Mouse (Mus musculus): ENCODE results near the gene Rgs14. TPM values are rescaled to one million over a fixed set of nuclear protein-coding genes. Genes with fewer than 3 reads are reported as not detected.

Gene Rgs14
- polyA plus RNA-seq, 1 experiment = 3.2 TPM

DNA sequence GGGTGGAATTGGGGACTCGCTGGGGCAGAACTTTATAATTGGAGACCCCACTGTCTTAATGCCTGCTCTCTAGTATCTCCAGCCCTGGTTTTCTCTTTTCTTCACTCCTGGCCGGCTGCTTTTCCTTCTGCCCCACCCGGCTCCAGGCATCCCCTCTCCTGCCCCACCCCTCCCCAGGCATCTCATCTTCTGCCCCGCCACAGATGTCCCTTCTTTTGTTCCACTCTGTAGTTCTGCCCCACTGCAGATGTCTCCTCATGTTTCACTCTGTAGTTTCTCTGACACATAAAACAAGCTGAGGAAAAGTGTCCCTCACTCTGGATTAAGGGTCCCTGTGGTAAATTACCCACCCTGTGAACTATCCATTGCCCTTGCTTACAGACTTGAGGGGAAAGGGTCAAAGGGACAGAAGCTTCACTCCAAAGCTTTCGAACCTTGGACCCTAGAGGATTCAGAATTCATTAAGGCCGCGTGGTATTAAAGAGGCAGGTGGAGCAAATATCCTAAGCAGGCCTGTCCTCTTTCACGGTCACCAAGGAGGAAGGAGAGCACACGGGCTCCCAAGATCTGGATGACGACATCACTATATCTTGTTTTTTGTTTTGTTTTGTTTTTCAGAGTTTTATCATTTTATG lies 32.1 kb upstream of the Rgs14 start:
- no peak for TF ChIP-seq GATA1 (IDR thresholded peaks at IDR 0.05; ENCODE audit: low read length)

DNA sequence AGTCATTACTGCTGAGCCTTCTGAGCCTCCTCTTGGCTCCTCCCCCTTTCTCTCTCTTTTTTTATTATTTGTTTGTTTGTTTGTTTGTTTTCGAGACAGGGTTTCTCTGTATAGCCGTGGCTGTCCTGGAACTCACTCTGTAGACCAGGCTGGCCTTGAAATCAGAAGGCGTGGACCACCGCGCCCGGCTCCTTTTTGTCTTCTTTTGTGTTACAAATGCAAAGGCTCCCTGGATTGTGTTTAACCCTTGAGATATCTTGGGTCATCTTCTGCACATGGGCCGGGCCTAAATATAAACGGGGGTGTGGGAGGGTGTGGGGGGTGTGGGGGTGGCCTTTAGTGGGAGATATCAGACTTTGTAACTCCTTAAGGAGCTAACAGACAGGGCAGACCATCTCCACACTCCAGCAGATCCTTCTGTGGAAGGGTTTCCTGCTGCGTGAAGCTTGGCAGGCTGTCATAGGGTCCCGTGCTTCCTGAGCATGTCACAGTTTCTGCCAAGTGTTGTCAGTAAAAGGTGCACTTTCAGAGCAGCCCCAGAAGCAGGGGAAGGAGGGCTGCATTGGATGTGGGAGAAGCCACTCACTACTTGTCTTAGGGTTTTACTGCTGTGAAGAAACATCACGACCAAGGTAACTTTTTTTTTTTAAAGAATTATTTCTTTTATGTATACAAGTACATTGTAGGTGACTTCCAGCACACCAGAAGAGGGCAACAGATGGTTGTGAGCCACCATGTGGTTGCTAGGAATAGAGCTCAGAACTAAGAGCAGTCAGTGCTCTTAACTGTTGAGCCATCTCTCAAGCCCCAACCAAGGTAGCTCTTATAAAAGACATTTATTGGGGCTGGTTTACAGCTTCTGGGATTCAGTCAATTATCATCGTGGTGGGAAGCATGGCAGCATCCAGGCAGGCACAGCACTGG lies 31.1 kb upstream of the Rgs14 start:
- TF ChIP-seq GATA1 (IDR thresholded peaks at IDR 0.05; ENCODE audit: low read length) = no peak

DNA sequence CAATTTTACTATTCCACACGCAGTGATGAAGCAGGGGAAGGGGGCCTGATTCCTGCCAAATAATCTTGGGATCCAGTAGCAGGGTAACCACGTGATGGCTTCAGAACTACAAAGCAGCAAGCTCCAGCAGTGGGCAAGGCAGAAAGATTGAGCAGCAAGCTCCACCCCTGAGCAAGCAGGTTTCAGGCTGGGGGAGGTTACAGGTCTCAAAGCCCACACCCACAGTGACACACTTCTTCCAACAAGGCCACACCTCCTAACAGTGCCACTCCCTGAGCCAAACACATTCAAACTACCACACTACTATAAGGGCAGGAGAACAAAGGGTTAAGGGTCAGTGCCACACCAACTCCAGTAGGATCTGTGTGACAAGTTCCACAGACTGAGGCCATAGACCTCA lies 30.3 kb upstream of the Rgs14 start:
- no peak for TF ChIP-seq GATA1 (IDR thresholded peaks at IDR 0.05; ENCODE audit: low read length)

DNA sequence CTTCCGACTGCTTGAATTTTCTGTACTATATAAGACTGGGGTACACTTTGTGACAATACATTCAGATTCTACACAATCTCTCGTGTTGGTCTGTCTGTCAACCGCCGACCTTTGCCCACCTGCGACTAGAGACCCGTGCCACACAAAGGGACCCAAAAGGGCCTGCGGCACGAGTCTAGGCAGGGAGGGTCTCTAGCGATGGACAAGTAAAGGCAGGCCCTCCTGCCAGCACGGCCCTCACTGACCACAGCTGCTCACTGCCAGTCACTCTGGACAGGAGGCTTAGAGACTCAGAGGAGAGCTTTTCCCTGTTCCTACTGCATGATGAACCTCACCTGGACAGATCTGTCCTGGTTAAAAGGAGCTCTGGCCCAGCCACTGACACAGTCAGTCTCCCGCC lies 27.1 kb upstream of the Rgs14 start:
- TF ChIP-seq GATA1 (IDR thresholded peaks at IDR 0.05; ENCODE audit: low read length) = no peak

DNA sequence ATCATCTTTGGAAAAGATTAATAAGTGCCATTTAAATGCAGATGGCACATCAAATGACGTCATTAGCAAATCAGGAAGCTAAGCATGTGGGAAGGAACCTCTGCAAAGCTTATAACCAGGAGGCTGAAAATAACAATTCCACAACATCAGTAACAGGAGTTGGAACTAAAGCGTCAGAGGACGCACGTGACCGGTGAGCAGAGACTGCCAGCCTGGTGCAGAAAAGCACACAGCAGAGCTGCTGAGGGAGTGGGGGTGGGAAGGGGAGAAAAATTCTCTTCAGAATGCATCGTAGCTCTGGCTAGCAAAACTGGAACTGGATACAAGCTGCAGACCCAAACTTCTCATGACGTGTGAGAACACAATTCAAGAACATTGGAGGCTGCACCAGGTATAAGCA lies 25.2 kb upstream of the Rgs14 start:
- no peak for TF ChIP-seq GATA1 (IDR thresholded peaks at IDR 0.05; ENCODE audit: low read length)

DNA sequence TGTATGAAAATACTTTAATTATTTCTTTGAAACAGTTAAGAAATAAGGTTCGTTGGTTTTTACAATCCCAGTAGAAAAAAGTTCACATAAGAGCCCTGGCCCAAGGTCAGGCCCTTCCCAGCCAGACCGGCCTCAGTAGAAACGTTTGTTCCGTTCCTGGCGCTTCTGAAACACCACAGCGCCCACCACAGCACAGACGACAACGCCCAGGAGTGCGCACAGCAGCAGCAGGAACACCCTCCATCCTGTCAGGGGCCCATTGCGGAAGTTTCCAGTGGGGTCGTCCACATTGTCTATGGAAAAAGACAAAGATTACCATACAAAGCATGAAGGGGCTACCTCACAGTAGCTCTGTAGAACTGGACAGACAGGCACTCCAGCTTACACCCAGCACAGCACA lies 22.8 kb upstream of the Rgs14 start:
- TF ChIP-seq GATA1 (IDR thresholded peaks at IDR 0.05; ENCODE audit: low read length) = no peak

DNA sequence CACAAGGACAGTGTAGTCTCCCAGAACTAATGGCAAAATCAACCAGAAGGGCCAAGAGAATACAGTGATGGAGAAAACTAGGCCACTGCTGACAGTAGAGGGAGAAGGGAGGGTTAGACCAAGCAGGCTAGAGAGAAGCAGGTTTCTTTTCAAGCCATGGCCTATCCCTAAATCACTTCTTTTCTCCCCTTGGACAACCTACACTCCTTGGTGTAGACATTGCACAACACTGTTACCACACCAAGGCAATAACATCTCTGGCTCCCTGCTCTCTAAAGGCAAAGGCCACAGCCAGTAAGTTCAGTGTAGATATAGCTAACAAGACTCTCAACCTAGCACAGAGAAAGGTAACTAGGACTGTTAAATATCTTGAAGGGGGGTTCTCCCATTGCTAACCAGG lies 8.4 kb upstream of the Rgs14 start:
- TF ChIP-seq GATA1 (IDR thresholded peaks at IDR 0.05; ENCODE audit: low read length) = no peak

DNA sequence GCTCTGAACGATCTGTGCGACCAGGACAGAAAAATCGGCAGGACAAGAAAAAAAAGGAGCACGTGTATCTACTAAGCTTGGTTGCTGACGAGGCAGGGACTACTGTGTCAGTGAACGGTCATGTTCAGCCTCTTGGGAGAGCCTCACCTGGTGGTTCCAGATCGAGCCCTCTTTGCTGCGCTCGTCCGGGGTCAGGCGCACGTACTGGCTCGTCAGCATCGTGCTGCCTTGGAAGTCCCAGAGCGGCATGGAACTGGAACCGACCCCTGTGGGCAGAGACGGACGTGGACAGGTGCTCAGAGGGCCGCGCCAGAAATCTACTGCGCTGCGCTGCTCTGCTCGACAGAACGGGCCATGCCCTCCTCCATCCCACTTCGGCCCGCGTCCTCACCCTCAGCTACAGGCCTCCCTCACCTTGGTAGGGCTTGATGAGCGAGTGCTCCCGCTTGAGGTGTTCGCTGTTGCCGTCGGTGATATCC lies 7.5 kb upstream of the Rgs14 start:
- TF ChIP-seq GATA1 (IDR thresholded peaks at IDR 0.05; ENCODE audit: low read length) = no peak

DNA sequence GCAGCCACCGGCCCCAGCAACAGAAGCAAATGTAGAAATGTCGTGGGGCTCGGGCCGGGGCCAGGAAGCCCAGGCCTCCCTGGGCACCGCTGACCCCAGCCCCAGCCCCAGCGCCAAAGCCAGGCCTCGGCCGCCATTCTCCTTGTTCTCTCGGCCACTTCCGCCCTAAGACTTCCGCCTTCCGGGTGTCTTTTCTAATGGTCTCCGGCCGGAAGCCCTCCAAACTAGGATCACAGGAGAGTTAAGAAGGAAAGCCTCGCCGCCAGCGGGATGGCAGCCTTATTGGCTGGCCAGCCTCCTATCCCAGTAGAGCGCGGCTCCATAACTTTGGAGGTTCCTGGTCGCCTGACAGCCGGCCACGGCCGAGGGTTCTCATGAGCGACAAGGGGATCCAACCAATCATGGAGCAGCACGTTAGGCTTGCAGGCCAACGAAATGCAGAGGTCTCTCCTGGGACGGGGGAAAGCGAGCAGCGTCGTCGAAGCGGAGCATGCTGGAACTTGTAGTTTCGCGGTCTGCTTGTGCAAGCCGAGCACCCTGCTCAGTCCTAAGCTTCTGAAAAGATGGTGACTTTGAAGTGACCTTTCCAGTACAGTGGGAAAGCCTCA lies 7.0 kb upstream of the Rgs14 start, which contains the start of gene Lman2:
Lman2 (minus strand) TSS at position 331 of the 608 bp plus-strand sequence.
- TF ChIP-seq GATA1 (IDR thresholded peaks at IDR 0.05; ENCODE audit: low read length) = no peak

DNA sequence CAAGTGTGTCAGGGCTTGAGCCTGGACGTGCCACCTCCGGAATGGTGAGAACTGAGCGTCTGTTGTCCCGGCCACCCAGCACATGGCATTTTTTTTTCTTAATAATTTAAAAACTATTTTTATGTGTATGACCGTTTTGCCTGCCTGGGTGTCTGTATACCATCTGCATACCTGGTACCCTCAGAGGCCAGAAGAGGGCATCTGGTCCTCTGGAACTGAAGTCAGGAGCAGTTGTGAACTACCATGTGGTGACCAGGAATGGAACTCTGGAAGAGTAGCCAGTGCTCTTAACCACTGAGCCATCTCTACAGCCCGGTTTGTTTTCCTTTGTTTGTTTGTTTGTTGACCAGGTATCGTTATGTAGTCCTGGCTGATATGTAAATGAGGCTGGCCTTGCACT lies 1.1 kb upstream of the Rgs14 start:
- TF ChIP-seq GATA1 (IDR thresholded peaks at IDR 0.05; ENCODE audit: low read length) = no peak

DNA sequence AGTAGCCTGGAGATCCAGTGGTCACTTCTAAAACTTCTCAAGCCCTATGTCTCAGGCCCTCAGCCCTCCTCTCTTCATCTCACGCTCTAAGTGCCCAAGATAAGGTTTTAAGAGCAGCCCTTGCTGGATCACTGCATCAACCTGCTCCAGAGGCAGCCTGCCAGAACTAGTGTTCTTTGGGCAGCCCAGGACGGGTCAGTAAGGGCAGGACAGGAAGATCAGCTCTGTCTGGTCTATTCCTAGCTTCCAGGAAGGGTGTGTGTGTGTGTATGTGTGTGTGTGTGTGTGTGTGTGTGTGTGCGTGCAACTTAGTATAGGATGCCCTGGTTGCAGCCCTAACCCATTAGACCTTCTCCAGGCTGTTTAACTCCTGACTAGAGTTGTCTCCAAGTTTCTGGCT lies 702 bp downstream of the Rgs14 start:
- TF ChIP-seq GATA1 (IDR thresholded peaks at IDR 0.05; ENCODE audit: low read length) = no peak

DNA sequence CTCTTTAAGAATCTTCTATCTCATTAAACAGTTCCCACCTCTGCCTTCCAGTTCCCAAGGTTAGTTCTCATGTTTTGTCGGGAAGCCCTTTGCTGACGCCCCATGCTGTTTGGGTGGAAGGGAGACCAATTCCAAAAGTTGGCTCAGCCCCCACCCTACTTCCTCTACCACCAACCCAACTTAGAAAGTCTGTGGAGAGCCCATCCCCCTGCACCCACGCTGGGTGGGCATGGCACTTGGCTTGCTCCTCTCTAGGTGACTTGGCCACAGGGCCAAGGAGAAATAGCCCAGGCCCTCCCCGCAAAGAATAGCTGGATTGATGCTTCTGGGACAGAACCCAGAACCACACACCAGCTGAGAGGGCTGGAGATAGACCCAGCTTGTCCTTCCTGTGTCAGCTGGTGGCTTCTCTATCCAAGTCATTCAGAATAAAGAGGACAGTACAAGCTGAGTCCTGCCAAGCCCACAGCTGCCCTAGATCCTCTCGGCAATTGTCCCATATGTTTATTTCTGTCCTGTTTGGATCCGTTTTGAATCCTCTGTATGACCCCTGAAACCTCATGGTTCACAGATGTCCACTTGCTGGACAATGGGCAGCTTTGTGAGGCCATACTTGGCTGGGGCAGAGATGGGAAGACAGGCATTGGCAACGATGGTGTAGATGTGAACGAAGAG lies 1.6 kb downstream of the Rgs14 start:
- TF ChIP-seq GATA1 (IDR thresholded peaks at IDR 0.05; ENCODE audit: low read length) = no peak

DNA sequence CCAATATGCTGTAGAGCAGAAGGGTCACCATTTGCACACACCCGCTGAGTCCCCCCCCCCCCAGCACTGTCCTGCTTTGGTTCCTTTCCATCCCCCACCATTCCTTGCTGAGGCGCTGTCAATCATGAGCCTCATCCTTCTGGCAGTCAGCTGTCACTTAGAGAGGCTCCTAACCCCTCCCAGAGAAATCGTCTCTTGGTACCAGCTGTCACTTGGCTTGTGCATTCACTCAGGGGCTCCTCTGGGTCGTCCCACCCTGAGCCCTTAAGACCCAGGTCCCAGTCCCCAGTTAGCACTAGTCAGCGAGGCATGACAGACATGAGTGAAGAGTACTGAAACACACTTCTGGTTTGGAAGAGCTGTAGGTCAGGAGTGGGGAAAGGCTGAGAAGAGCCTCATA lies 2.2 kb downstream of the Rgs14 start:
- no peak for TF ChIP-seq GATA1 (IDR thresholded peaks at IDR 0.05; ENCODE audit: low read length)

DNA sequence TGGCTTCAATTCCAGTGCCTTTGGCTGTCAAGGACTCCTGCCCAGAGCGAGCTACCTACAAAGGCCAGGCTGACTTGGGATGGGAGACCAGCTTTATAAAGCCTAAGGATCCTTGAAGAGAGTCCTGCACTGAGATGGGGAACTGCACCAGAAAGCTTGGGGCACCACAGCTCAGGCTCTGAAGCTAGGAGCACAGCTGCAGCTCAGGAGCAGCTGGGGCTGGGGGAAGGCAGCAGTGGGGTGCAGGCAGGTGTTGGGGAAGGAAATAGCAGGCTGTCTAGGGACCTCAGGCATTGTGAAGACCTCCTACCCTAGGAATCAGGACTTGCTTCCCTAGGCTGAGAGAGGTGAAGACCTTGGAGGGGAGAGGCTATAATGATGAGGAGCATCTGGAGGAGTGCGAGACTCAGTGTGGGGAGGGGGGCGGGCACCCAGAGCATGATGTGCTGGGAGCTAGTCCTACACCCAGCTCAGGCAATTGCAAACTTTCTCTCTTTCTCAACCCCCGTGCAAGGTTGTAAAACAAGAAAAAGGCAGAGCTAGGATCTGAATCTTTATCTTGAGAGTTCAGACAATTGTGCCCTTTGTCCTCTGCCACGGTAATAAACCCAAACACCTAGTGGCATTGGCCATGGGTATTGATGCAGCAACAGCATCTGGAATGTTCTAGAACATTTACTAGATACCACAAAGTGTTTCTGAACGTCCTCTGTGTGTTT lies 4.8 kb downstream of the Rgs14 start:
- TF ChIP-seq GATA1 (IDR thresholded peaks at IDR 0.05; ENCODE audit: low read length) = no peak

DNA sequence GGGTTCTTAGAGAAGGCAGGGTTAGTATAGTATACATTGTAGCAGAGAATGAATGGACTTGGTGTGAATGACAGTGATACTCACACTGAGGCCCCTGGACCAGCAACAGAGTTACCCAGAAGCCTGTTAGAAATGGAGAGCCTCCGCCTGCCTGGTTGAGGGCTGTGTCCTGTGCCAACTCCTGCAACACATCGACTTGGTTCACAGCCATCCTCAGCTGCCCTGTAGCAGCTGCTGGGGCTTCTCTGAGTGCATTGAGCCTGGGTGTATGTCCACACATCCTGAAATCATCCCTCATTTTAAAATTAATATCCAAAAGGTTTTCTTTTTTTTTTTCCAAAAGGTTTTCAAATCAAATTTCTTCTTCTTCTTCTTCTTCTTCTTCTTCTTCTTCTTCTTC lies 6.3 kb downstream of the Rgs14 start:
- TF ChIP-seq GATA1 (IDR thresholded peaks at IDR 0.05; ENCODE audit: low read length) = no peak
